Mouse (Mus musculus) forebrain, embryonic 14.5 days (tissue): Measurements from ENCODE around the gene Zbtb44. TPM values are rescaled to one million over a fixed set of nuclear protein-coding genes. Genes with fewer than 3 reads are reported as not detected.

Experiments
- ATAC-seq: fragments of 200-750 bp; cut with Nextera tagmentation; 2 replicates; pipeline ENCODE4 v1.8.0; 2017; ENCODE audit warnings: mild to moderate bottlenecking, moderate library complexity
- DNase-seq: peaks from one replicate; pipeline ENCODE4 v3.0.0-alpha.2; 2015; ENCODE audit warnings: low spot score
- H3K27ac ChIP-seq: fragments of 300-500 bp; sonication (generic); 2 replicates; pipeline ENCODE4 v1.5.1; 2014; ENCODE audit warnings: low read depth, mild to moderate bottlenecking, control low read depth, low read length, moderate library complexity
- H3K27me3 ChIP-seq: fragments of 300-500 bp; sonication (generic); replicated peaks from 2 replicates; pipeline ENCODE4 v1.6.1; 2014; ENCODE audit warnings: low read length, control low read depth, mixed read lengths; ENCODE audit not compliant: control insufficient read depth, insufficient read depth
- H3K36me3 ChIP-seq: fragments of 300-500 bp; sonication (generic); 2 replicates; pipeline ENCODE4 v1.6.1; 2014; ENCODE audit warnings: low read length, control low read depth; ENCODE audit not compliant: control insufficient read depth, insufficient read depth
- H3K4me1 ChIP-seq: fragments of 300-500 bp; sonication (generic); 2 replicates; pipeline ENCODE4 v1.6.1; 2014; ENCODE audit warnings: antibody characterized with exemption, low read length, control low read depth; ENCODE audit not compliant: control insufficient read depth, insufficient read depth
- H3K4me2 ChIP-seq: fragments of 300-500 bp; sonication (generic); 2 replicates; pipeline ENCODE4 v1.6.1; 2014; ENCODE audit warnings: mild to moderate bottlenecking, control low read depth, low read length
- H3K4me3 ChIP-seq: fragments of 300-500 bp; sonication (generic); 2 replicates; pipeline ENCODE4 v1.5.1; 2014; ENCODE audit warnings: low read depth, low read length, control low read depth
- H3K9ac ChIP-seq: fragments of 300-500 bp; sonication (generic); 2 replicates; pipeline ENCODE4 v1.6.1; 2014; ENCODE audit warnings: mild to moderate bottlenecking, low read length, control low read depth, moderate library complexity
- H3K9me3 ChIP-seq: fragments of 300-500 bp; sonication (generic); replicated peaks from 2 replicates; pipeline ENCODE4 v1.6.1; 2016; ENCODE audit warnings: low read length, control low read depth, mixed read lengths; ENCODE audit not compliant: control insufficient read depth
- WGBS: fragments of 180-500 bp; shearing (Covaris S2); extraction: QIAGEN DNeasy Blood & Tissue Kit; methylation state at CpG from one replicate; pipeline ENCODE4 v1.1.7; 2014; 5-methylcytosine and 5-hydroxymethylcytosine counted together
- polyA plus RNA-seq: library from polyadenylated mRNA; unstranded; fragments of >200 nt; fragmentation: Nextera tagmentation; extraction: Ambion mirVana; gene quantifications from 2 replicates; pipeline ENCODE4 v1.2.1, GENCODE M21; 2014

Gene Zbtb44
- polyA plus RNA-seq, 1 experiment from 2014 or later, result 3.1 TPM

DNA sequence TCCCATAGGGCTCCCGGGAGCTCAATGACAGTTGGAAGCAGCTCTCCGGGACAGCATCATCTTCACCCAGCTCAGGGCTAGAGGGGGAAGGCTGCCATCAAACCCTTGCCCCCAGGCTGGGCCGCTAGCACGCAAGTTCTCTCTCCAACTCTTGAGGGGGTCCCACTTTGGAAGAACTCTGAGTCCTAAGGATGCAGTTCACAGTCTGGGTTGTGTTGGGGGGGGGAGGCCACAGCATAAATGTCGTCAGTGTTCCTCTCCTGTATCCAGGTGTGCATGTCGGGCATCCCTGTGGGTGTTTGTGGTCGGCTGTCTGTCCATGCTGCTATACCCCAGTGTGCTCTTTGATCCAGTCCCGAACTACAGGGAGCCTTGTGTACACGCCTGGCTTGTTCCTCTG, 59.1 kb downstream of the Zbtb44 start:
- 78% methylated on average over 9 of the region's 9 CpGs for WGBS
- ATAC-seq (no peak), DNase-seq (no peak)
- H3K36me3 ChIP-seq, result no peaks in the 10 kb centered on the region
- no peaks in the 10 kb centered on the region for H3K9me3 ChIP-seq
- H3K4me2 ChIP-seq, result no peak overlapping the region
- no peak overlapping the region for H3K27ac ChIP-seq
- H3K27me3 ChIP-seq, result no peaks in the 10 kb centered on the region
- H3K9ac ChIP-seq, result no peak overlapping the region
- H3K4me3 ChIP-seq, result no peak overlapping the region
- peaks cover 3% of the 10 kb centered on the region for H3K4me1 ChIP-seq

- peaks cover 3% of the 10 kb centered on the region for H3K4me1 ChIP-seq
- no peak overlapping the region for H3K4me2 ChIP-seq
- no peaks in the 10 kb centered on the region for H3K36me3 ChIP-seq
- no peaks in the 10 kb centered on the region for H3K9me3 ChIP-seq
- DNase-seq (no peak), ATAC-seq (no peak)
- H3K27me3 ChIP-seq, result no peaks in the 10 kb centered on the region
- 80% methylated on average over 29 of the region's 29 CpGs for WGBS
- no peak overlapping the region for H3K27ac ChIP-seq
- no peak overlapping the region for H3K9ac ChIP-seq
- H3K4me3 ChIP-seq, result no peak overlapping the region
Observed at GRCm38 (mm10) chr9:31090081-31091023, 59.9 kb downstream of the Zbtb44 start.

DNA sequence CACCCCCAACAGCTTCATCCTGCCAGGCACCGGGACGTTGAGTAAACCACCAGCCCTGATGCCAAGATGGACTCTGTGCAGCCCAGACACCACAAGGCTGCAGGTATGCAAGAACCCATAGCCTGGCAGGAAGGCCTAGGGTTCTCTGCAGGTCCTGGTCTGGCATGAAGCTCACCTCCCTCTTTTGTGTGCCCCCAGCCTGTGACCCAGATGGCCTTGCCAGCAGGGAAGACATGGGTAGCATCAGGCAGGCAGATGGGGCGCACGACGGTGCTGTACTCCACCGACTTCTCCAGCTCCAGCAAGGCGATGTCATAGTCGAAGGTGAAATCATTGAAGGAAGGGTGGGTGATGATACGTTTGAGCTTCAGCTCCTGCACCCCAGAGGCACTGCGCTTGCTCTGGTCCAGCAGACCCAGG, 60.7 kb downstream of the Zbtb44 start:
- Histone ChIP-seq H3K9ac (no peak overlapping the region), H3K4me2 (no peak overlapping the region), H3K9me3 (no peaks in the 10 kb centered on the region), H3K4me1 (peaks cover 3% of the 10 kb centered on the region), H3K4me3 (no peak overlapping the region), H3K27me3 (no peaks in the 10 kb centered on the region), H3K36me3 (no peaks in the 10 kb centered on the region), H3K27ac (no peak overlapping the region)
- ATAC-seq (no peak), DNase-seq (no peak)
- WGBS, result 94% methylated on average over 10 of the region's 10 CpGs

DNA sequence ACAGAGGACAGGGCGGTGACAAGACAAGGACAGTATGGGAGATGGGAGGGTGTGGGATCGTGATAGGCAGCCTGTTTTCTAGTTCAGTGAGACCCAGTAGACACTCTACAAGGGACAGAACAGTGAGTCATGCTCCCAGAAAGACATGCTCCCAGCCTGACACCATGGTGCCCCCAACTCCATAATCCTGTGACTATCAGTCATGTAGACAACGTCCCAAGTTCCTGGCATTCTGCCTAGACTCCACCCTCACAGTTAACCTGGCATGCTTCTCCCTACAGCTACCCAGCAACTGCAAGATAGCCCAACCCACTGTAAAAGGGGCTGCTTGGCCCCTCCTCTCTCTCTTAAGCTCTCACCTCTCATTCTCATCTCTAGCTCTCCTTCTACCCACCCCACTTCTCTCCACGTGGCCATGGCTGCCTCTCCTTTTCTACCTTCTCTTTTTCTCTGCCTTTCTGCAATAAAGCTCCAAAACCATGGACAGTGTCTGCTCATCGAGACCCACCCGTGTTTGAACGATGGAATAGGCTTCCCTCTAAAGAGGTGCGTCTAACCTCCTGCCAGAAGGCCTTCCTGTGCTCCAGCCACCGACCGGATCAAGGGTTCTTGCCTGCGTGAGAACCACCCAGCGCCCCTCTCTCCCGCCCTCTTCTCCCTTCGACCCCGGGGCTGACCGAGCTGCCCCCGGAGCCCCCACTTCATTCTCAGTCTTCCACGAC, 61.8 kb downstream of the Zbtb44 start:
- Histone ChIP-seq H3K4me3 (no peak overlapping the region), H3K4me1 (peaks cover under 1% of the 10 kb centered on the region), H3K4me2 (no peak overlapping the region), H3K9ac (no peak overlapping the region), H3K27me3 (no peaks in the 10 kb centered on the region), H3K27ac (no peak overlapping the region), H3K36me3 (no peaks in the 10 kb centered on the region), H3K9me3 (no peaks in the 10 kb centered on the region)
- ATAC-seq (no peak), DNase-seq (no peak)
- 89% methylated on average over 18 of the region's 18 CpGs for WGBS

DNA sequence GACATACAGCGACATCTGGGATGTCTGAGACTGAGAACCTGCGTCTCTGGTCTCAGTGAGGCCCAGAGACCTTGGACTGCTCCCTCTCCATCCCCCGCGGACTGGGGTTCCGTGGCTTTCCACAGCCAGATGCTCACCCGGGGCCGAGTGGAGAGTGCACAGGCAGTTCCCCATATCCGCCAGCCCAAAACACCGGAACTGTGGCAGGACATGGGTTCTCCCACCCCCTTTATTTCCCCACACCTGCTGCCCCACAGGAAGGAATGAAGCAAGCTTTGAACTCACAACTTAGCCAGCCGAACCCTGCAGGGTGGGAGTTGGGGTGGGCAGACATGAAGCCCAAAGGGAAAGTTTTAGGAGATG, 62.4 kb downstream of the Zbtb44 start:
- DNase-seq, result no peak
- H3K27me3 ChIP-seq, result no peaks in the 10 kb centered on the region
- no peaks in the 10 kb centered on the region for H3K36me3 ChIP-seq
- no peak for ATAC-seq
- H3K4me1 ChIP-seq, result no peaks in the 10 kb centered on the region
- 93% methylated on average over 10 of the region's 10 CpGs for WGBS
- no peak overlapping the region for H3K9ac ChIP-seq
- H3K27ac ChIP-seq, result no peak overlapping the region
- no peak overlapping the region for H3K4me3 ChIP-seq
- no peaks in the 10 kb centered on the region for H3K9me3 ChIP-seq
- H3K4me2 ChIP-seq, result no peak overlapping the region

GRCm38 (mm10) chr9:31097088-31098082, 66.9 kb downstream of the Zbtb44 start:
- Histone ChIP-seq H3K27ac (no peak overlapping the region), H3K9me3 (no peaks in the 10 kb centered on the region), H3K27me3 (no peaks in the 10 kb centered on the region), H3K4me1 (no peaks in the 10 kb centered on the region), H3K4me2 (no peak overlapping the region), H3K36me3 (no peaks in the 10 kb centered on the region), H3K9ac (no peak overlapping the region), H3K4me3 (no peak overlapping the region)
- DNase-seq (no peak), ATAC-seq (no peak)
- WGBS, result 86% methylated on average over 20 of the region's 20 CpGs

DNA sequence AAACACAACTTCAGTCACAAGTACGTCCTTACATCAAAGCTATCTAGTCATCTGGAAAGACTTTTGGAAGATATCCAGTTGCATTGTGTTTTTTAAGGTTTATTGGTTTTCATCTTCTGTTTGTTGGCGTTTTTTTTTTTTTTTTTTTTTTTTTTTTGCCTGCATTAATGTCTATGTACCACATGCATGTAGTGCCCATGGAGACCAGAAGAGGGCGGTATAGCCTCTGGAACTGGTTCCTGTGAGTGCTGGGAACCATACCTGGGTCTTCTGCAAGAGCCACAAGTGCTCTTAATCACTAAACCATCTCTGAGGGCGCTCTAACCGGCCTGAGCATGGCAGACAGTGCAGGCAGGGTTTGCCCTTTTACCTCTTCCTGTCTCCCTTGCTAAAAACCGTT, 67.7 kb downstream of the Zbtb44 start:
- DNase-seq (no peak), ATAC-seq (no peak)
- Histone ChIP-seq H3K27ac (no peak overlapping the region), H3K27me3 (no peaks in the 10 kb centered on the region), H3K36me3 (no peaks in the 10 kb centered on the region), H3K9me3 (no peaks in the 10 kb centered on the region), H3K4me3 (no peak overlapping the region), H3K4me2 (no peak overlapping the region), H3K4me1 (no peaks in the 10 kb centered on the region), H3K9ac (no peak overlapping the region)
- 74% methylated on average over 6 of the region's 6 CpGs for WGBS

GRCm38 (mm10) chr9:31108464-31108863, 78.0 kb downstream of the Zbtb44 start:
- H3K27ac ChIP-seq, result no peak overlapping the region
- 95% methylated on average over 8 of the region's 8 CpGs for WGBS

More at GRCm38 (mm10) chr9:31108464-31108863, 78.0 kb downstream of the Zbtb44 start:
- no peaks in the 10 kb centered on the region for H3K36me3 ChIP-seq
- no peaks in the 10 kb centered on the region for H3K9me3 ChIP-seq
- no peak overlapping the region for H3K4me2 ChIP-seq
- H3K9ac ChIP-seq, result no peak overlapping the region
- no peak for DNase-seq
- ATAC-seq, result no peak
- no peaks in the 10 kb centered on the region for H3K27me3 ChIP-seq
- H3K4me1 ChIP-seq, result no peaks in the 10 kb centered on the region
- H3K4me3 ChIP-seq, result no peak overlapping the region
